Mouse (Mus musculus): ENCODE data around the gene Ghrh.

GRCm38 (mm10) chr2:157373681-157374080, 26.4 kb upstream of the Ghrh start:
- no peak for TF ChIP-seq POLR2A (IDR thresholded peaks at IDR 0.05; ENCODE audit: borderline replicate concordance, low read depth, low read length)
- TF ChIP-seq CTCF (IDR thresholded peaks at IDR 0.05; ENCODE audit: low read depth, low read length): no peak
